Mouse (Mus musculus): ENCODE measurements around the gene Plbd1.

Plbd1 gene

GRCm38 (mm10) chr6:136650664-136651063 is 11.1 kb downstream of the Plbd1 start:
- DNase-seq (ENCODE audit: low spot score): no peak

- no peak for DNase-seq (ENCODE audit: low spot score)
Measured at GRCm38 (mm10) chr6:136647455-136647861, 14.3 kb downstream of the Plbd1 start.

GRCm38 (mm10) chr6:136646207-136646606 is 15.5 kb downstream of the Plbd1 start:
- DNase-seq (ENCODE audit: low spot score): no peak

GRCm38 (mm10) chr6:136645754-136646153 is 16.0 kb downstream of the Plbd1 start:
- DNase-seq (ENCODE audit: low spot score): no peak

GRCm38 (mm10) chr6:136644171-136644570 is 17.6 kb downstream of the Plbd1 start:
- DNase-seq (ENCODE audit: low spot score): no peak

- no peak for DNase-seq (ENCODE audit: low spot score)
Measured at GRCm38 (mm10) chr6:136634982-136635381, 26.7 kb downstream of the Plbd1 start.

- DNase-seq (ENCODE audit: low spot score): no peak
Measured at GRCm38 (mm10) chr6:136633719-136634118, 28.0 kb downstream of the Plbd1 start.

GRCm38 (mm10) chr6:136633154-136633553 is 28.6 kb downstream of the Plbd1 start:
- DNase-seq (ENCODE audit: low spot score): no peak

- DNase-seq (ENCODE audit: low spot score): no peak
Measured at GRCm38 (mm10) chr6:136631945-136632534, 29.7 kb downstream of the Plbd1 start.

GRCm38 (mm10) chr6:136631519-136631918 is 30.2 kb downstream of the Plbd1 start:
- no peak for DNase-seq (ENCODE audit: low spot score)

- DNase-seq (ENCODE audit: low spot score): no peak
Measured at GRCm38 (mm10) chr6:136629639-136630038, 32.1 kb downstream of the Plbd1 start.

GRCm38 (mm10) chr6:136625421-136625820 is 36.3 kb downstream of the Plbd1 start:
- no peak for DNase-seq (ENCODE audit: low spot score)

- peak; percentile 90 for DNase-seq (ENCODE audit: low spot score)
Measured at GRCm38 (mm10) chr6:136620361-136621139, 41.2 kb downstream of the Plbd1 start.

GRCm38 (mm10) chr6:136614156-136614555 is 47.6 kb downstream of the Plbd1 start:
- DNase-seq (ENCODE audit: low spot score): no peak

- no peak for DNase-seq (ENCODE audit: low spot score)
Measured at GRCm38 (mm10) chr6:136612312-136612711, 49.4 kb downstream of the Plbd1 start.

- DNase-seq (ENCODE audit: low spot score): no peak
Measured at GRCm38 (mm10) chr6:136611351-136612215, 50.1 kb downstream of the Plbd1 start.

- DNase-seq (ENCODE audit: low spot score): no peak
Measured at GRCm38 (mm10) chr6:136602601-136603000, 59.1 kb downstream of the Plbd1 start.

GRCm38 (mm10) chr6:136594541-136594940 is 67.2 kb downstream of the Plbd1 start:
- DNase-seq (ENCODE audit: low spot score): no peak

GRCm38 (mm10) chr6:136590739-136591138 is 71.0 kb downstream of the Plbd1 start:
- no peak for DNase-seq (ENCODE audit: low spot score)

- no peak for DNase-seq (ENCODE audit: low spot score)
Measured at GRCm38 (mm10) chr6:136566002-136566401, 95.7 kb downstream of the Plbd1 start.

Data from urinary bladder, postnatal 14 days (tissue).